Mouse (Mus musculus): Measurements from ENCODE around the gene Kpna3.
"Not testable (repeated sequence)": the region's sequence is repeated elsewhere in the genome, so short reads cannot be mapped to it uniquely, and the experiment has no call there.

Gene Kpna3

DNA sequence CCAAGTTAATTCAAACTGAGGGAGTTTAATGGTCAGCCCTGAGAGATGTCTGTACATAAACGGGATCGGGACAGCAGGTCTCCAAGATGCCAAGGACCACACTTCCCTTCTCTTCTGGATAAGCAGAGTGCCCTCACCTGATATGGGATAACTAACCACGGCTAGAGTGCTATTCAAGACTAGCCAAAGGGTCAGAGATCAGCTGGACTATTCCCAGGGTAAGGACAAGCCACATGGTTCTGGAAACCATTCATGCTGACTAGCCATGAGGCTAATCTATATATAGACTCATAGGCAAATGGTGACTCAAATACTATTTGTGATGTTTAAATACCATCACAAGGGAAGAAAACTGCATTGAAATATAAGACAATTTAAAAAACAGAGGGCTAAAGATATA, 49.1 kb downstream of the Kpna3 start:
- DNase-seq: no peak

DNA sequence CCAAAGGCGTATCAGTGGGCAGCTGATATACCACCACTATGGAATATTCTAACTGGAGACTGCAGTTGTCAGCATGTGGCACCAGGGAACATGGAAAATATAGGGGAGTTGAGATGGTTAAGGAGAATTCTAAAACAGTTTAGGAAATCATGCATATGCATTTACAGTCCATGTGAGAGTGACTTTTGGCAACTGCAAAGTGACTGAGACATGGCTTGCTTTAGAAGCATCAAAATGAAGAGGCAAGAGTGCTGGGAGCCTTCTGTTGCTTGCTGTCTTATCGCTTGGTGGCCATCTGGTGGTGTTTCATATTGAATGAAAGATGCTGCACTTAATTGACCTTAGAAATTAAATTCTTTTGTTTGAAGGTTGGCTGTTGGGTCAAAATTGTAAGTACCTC, 72.4 kb downstream of the Kpna3 start:
- DNase-seq: no peak

DNA sequence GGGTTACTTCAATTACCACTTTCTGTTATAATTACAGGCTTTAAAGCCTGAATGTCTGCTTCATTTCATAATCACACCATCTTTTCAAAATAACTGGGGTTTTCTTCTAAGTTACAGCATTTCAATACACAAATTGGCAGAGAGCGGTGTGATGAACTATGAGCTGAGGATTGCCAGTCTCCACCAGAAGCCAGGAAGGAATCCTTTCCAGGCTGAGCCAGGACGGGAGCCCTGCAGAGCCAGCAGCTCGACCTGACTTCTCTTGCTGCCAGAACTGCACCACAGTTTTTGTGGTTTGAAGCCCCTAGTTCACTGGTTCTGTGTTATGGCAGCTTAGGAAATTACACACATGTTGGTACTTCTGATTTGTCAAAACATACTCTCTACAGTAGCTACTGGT, 75.0 kb downstream of the Kpna3 start:
- no peak for DNase-seq

DNA sequence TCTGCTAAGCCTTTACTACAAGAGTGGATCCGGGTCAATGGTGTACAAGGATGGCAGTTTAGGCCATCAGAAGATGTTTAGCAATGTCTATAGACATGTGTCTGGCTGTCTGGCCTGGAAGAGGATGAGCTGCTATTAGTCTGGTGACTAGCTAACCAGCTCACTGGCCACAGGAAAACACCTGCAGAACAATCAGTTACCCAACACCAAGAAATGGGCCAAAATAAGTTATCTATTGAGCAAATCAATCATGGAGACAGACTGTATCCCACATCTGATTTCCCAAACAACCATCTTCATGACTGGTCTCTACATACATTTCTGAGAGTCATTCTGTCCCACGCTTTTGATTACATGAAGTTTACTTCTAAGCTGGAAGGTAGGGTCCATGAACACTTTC, 75.9 kb downstream of the Kpna3 start:
- no peak for DNase-seq

- DNase-seq: no peak
These were observed 77.4 kb downstream of the Kpna3 start for GRCm38 (mm10) chr14:61362268-61362667.

DNA sequence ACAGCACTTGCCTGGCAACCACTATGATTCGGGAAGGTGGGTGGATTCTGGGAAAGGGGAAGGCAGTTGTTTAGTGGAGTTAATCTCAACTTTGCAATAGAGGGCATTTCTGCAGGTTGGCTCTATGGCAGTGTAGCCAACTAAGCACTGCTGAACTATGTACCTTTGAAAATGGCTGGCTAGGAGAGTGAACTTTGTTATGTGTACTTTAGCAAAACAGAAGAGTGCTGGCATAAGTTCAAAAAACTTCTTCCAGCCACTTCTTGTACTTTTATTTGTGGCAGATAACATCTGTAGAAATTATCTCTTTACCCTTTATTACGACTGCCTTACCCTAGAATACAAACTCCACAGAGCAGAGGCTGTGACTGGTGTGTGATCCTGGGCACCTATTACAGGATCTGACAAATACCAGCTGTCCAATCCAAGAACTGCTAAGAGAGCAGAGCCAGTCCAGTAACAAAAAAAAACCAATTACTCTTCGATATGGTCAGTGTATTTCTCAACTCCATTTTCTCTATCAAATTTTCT, 78.6 kb downstream of the Kpna3 start:
- DNase-seq: no peak

DNA sequence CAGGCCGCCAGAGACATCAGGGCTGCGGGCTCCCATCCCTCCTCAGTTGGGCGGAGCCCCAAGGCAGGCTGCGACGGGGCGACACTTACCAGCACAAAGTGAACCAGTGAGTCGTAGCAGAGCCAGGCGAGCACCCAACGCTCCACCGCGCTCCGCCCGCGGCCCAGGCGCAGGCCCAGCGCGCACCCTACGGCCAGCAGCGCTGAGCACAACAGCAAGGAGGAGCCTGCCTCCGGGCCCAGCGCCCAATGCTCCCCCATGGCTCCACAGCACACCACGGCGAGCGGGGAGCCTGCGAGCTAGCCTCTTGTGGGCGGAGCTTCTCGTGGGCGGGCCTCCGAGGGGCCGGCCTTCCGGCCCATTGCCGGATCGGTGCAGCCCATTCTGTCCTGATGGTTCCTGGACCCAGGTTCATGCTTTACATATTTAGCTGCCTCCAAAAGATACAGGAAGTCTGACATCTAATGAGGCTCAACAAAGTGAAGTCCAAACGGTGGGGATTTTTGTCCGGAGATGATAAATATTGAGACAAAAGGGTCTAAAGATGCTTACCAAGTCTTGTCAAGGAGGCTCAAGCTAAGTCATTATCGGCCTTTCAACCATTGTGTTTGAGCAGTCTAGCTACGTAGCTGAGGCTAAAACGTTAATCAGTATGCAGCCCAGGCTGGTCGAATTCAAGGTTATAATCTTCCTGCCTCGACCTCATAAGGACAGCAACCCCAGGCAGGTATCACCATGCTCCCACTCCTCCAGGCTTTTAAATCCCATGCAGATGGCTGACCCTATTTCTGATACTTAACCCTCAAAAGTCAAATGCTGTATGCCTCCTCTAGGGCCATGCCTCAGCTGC, 79.3 kb downstream of the Kpna3 start, which contains the start of gene Ebpl:
TSS of gene Ebpl (minus strand) at position 309 of the 850 bp plus-strand sequence.
- peak; percentile 89 for DNase-seq

DNA sequence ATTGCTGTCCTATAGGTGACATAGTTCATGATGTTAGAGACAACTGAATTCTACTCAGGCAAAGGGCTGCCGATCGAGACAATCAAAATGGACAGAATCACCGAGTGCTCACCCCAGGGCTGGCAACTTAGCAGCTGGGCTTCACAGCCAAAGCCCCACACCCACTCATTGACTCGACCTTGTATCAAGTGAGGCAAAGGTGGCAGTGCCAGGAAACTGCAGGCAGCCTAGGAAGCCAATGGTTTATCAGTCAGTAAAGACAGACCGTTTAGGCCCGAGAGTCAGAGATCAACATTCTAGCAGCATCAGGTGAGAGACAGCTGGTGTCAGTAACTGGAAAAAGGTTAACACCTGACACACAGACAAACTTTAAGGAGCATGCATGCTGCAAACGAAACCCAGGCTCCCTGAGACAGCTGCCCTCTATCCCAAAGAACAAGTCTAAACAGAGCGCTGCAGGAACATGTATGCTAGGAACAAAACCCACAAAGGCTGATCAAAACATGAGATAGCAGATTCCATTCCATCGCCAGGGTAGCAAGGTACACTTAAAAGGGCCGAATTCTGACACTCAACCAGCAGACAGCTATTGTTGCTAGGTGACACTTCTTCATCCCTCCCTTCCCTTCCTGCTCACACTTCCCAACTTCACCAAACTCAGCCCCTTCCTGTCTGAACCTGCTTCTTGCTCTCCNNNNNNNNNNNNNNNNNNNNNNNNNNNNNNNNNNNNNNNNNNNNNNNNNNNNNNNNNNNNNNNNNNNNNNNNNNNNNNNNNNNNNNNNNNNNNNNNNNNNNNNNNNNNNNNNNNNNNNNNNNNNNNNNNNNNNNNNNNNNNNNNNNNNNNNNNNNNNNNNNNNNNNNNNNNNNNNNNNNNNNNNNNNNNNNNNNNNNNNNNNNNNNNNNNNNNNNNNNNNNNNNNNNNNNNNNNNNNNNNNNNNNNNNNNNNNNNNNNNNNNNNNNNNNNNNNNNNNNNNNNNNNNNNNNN, 85.1 kb downstream of the Kpna3 start:
- no peak for DNase-seq

- DNase-seq: no peak
These were observed 88.9 kb downstream of the Kpna3 start for GRCm38 (mm10) chr14:61350808-61351207.

- no peak for DNase-seq
These were observed 89.8 kb downstream of the Kpna3 start for GRCm38 (mm10) chr14:61349876-61350275.

DNA sequence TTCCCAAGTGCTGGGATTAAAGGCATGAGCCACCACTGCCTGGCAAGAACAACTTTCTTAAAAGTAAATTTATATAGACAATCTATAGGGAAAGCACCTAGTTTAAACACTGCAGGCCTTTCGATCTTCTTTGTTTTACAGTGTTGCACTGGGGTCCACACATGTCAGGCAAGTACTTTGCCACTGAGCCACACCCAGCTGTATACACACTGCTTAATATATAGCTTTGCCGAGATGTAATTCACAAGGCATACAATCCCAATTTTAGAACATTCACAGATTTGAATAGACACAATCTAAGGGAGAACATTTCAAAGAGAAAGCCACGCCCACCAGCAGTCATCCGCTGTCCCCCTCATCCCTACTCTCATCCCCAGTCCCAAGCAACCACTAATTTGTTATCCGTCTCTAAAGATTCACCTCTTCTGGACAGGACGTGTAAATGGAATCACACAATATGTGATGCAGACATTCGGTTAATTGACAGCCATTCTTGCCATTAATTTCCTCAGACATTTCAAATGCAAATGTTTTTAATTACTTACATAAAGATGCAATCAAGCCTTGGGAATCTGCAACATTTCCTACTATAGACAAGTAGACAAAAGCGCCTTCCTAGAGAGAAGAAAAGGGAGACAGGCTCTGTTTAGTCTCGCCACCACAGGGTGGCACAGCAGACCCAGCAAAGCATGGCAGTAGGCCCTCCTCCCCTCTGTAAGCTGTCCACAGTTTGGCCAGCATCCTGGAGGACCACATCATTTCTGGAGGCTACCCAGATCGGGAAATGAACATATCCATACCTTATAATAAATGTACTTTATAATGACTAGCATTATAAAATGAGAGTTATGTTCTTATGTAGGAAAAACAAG, 92.6 kb downstream of the Kpna3 start:
- peak; percentile 9 for DNase-seq

GRCm38 (mm10) chr14:61344590-61344989, 95.1 kb downstream of the Kpna3 start:
- DNase-seq: no peak

DNA sequence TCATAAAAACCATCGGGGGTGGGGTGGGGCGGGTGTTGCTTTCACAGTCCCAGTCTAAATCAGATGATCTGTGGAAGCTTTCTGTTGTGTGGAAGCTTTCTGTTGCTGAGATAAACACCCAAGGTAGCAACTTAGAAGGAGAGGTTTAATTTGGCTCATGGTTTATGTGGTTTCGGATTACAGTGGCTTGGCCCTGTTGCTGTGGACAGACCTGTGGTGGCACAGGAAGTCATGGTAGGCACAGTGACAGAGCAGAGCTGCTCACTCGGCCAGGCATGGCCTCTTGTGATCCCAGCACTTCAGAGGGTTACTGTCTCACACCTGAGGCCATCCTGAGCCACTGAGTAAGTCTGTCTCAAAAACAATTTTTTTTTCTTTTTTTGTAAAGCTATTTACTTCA, 100.3 kb downstream of the Kpna3 start:
- no peak for DNase-seq

- DNase-seq: peak; percentile 87
These were observed 108.6 kb downstream of the Kpna3 start for GRCm38 (mm10) chr14:61330996-61331561.

- DNase-seq: no peak
These were observed 109.1 kb downstream of the Kpna3 start for GRCm38 (mm10) chr14:61330591-61330990.

- DNase-seq: peak; percentile 63
These were observed 111.8 kb downstream of the Kpna3 start for GRCm38 (mm10) chr14:61327618-61328450.

GRCm38 (mm10) chr14:61327007-61327406, 112.7 kb downstream of the Kpna3 start:
- not testable (repeated sequence) for DNase-seq

- no peak for DNase-seq
These were observed 116.9 kb downstream of the Kpna3 start for GRCm38 (mm10) chr14:61322740-61323139.

- DNase-seq: no peak
These were observed 118.5 kb downstream of the Kpna3 start for GRCm38 (mm10) chr14:61321200-61321599.

DNA sequence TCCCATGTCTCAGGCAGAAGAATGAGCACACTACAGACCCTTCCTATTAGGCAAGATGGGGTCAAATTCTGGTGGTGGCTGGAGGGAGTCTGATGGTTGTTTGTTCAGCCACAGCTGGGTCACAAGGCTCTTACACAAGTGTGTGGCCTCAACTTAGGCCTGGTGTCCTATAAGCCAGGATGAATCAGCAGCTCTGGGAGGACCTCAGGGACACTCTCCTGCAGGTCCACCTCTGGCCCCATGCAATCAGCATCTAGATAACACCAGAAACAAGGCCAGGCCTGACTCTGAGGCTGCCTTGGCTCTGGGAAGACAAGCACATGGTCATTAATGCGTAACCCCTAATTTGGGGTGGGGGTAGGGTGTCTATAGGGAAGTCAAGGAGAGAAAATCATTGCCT, 118.9 kb downstream of the Kpna3 start:
- DNase-seq: peak; percentile 4

- peak; percentile 63 for DNase-seq
These were observed 122.8 kb downstream of the Kpna3 start for GRCm38 (mm10) chr14:61316861-61317260.

Data from lung, postnatal 14 days (tissue).